Mouse (Mus musculus): ENCODE results near the gene Foxred1. TPM values are rescaled to one million over a fixed set of nuclear protein-coding genes. Genes with fewer than 3 reads are reported as not detected.

Foxred1 gene
- polyA plus RNA-seq, 1 experiment from 2014 or later: 51.4 TPM

DNA sequence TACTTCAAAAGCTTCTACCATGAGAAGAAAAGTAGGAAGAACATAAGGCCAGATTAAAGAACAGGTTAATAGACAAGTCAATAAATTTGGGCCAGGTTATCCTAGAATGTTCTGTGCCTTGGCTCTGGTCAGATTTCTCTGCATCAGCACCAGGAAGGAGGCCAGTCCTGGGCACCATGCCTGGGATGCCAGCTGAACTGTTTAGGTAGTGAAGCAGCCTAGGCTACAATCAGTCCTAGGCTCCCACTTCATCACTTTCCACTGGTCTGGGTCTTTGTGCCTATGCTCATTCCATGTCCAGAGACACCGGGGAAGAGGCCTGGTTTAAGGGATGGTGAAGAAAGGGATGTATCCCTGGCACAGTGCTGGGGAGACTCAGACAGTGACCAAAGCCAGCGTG lies 6.4 kb downstream of the Foxred1 start:
- Histone ChIP-seq H3K27me3 (replicated peaks; ENCODE audit: low read depth, poor library complexity, severe bottlenecking) (no peaks in the 10 kb centered on the region), H3K27ac (replicated peaks) (no peak overlapping the region), H3K4me1 (peaks cover 14% of the 10 kb centered on the region), H3K36me3 (replicated peaks) (peaks cover 51% of the 10 kb centered on the region), H3K4me3 (no peak overlapping the region), H3K9me3 (no peaks in the 10 kb centered on the region)
- DNase-seq (ENCODE audit: low spot score): no peak
- WGBS: 93% methylated on average over 2 of the region's 2 CpGs

DNA sequence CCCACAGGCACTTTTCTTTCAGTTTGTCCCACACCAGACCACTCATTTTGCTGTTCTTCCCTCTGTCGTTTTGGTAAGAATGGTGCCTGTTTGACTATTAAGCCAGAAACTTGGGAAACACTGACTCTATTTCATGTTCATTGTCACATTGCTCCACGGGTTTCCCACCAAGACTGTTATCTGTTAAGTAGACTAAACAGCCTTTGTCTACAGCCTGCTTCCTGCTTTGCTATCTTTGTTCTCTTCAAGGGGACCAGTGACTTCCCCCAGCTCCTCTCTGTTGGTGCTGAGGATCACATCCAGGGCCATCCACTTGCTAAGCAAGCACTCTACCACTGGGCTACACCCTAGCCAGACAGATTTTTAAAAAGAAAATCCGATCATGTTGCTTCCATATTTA lies 7.3 kb downstream of the Foxred1 start:
- DNase-seq (ENCODE audit: low spot score): no peak
- peaks cover 23% of the 10 kb centered on the region for H3K4me1 ChIP-seq
- no peaks in the 10 kb centered on the region for H3K27me3 ChIP-seq (replicated peaks; ENCODE audit: low read depth, poor library complexity, severe bottlenecking)
- 74% methylated on average over 3 of the region's 3 CpGs for WGBS
- H3K27ac ChIP-seq (replicated peaks): no peak overlapping the region
- no peak overlapping the region for H3K4me3 ChIP-seq
- no peaks in the 10 kb centered on the region for H3K9me3 ChIP-seq
- peaks cover 45% of the 10 kb centered on the region for H3K36me3 ChIP-seq (replicated peaks)

DNA sequence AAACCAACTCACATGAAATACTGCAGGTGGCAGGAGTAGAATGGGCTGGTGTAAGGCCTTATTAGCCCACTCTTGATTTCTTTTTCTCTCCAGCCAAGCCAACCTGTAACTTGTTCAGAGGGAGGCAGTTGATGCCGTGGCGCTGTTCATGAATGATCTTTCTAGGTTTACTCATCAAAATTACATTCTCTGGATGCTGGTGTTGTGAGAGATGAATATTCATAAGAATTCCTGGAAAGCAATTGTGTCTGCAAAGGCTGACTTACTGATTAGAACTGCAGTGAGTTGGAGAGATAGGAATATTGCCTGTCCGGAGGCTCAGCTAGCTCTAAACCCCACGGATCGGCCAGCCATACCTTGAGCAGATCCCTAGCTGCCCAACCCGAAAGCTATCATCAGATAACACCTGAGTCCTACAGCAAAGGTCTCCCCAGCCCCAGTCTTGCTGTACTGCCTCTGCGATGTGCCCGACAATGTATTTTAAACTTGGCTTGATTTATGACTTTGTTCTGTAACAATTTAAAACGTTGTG lies 10.3 kb downstream of the Foxred1 start:
- peaks cover 26% of the 10 kb centered on the region for H3K4me1 ChIP-seq
- H3K27ac ChIP-seq (replicated peaks): peak overlapping the region; percentile 87
- peaks cover 15% of the 10 kb centered on the region for H3K36me3 ChIP-seq (replicated peaks)
- H3K27me3 ChIP-seq (replicated peaks; ENCODE audit: low read depth, poor library complexity, severe bottlenecking): no peaks in the 10 kb centered on the region
- H3K9me3 ChIP-seq: no peaks in the 10 kb centered on the region
- DNase-seq (ENCODE audit: low spot score): no peak
- 70% methylated on average over 9 of the region's 9 CpGs for WGBS
- H3K4me3 ChIP-seq: peak overlapping the region; percentile 78

DNA sequence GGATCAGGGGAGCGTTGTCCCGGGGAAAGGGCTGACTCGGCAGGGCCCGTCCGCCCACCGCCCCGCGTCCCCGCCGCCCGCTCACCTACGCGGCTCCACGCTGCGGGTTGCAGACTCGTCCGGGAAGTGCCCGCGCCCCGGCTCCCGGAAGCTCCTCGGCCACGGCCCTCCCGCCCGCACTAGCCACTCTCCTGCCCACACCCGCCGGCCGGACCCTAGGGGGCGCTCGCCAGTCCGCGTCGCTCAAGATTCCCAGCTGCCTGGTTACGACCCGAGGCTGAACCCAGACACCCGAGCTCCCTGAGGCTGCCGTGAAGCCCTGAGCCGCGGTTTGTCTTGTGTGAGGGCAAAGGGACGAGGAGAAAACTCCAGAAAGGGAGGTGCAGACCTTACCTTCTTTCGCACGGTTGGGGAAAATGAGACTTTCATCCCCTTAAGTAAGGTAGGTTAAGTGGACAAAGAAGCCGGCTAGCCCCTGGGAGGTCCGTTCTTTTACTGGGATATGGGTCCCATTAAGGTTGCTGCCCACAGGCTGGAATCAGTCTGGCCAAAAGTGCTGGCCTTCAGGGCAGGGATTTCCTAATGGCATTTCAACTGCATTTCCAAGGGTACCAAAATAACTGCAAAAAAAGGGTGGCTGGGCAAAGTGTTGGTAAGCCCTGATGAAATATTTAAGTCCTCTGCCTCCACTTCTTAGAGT lies 10.9 kb downstream of the Foxred1 start, which contains the start of the genes Srpr and Tirap:
Gene Srpr (plus strand): TSS at position 404 of the 700 bp plus-strand sequence.
Gene Tirap (minus strand): TSS at position 520 of the 700 bp plus-strand sequence.
- DNase-seq (ENCODE audit: low spot score): peak; percentile 95
- WGBS: under 1% methylated on average over 44 of the region's 44 CpGs
- Histone ChIP-seq H3K36me3 (replicated peaks) (peaks cover 8% of the 10 kb centered on the region), H3K27ac (replicated peaks) (peak within 1 kb of the TSS; percentile 87), H3K4me1 (peaks cover 26% of the 10 kb centered on the region), H3K27me3 (replicated peaks; ENCODE audit: low read depth, poor library complexity, severe bottlenecking) (no peaks in the 10 kb centered on the region), H3K9me3 (no peaks in the 10 kb centered on the region), H3K4me3 (peak within 1 kb of the TSS; percentile 78)

DNA sequence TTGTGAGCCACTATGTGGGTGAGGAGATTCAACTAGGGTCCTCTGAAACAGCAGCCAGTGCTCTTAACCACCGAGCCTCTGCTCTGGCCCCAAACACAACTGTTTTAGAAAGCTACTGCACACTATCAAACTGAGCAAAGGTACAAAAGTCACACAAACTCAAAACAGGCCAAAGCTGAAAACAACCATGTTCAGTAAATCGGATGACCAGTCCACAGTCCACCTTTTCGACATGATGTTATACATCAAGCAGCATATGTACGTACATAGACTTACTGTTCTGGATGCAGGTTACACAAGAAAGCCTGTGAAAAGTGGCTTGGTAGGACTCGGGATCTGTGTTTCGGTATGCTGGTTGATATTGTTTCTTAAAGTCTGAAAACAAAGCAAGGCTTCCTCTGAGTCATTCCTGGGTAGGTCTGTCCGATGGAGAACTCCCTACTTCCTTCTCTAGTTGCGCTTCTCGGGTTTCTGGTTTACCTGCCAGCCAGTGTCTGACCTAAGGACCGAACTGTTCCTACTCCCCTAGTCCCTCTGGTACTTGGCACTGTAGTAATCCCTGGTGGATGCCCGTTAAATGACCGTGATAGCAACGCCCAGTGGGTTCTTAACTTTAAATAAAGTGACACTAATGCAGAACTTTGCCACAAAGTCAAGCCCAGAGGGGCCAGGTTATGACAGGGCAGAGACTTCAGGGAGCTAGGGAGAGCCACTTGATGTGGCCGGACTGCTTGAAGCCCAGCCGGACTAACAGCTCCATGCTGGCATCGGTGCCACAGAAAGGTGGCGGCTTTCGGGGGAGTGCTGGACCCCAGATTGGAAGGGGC lies 11.7 kb downstream of the Foxred1 start:
- H3K4me1 ChIP-seq: peaks cover 26% of the 10 kb centered on the region
- no peaks in the 10 kb centered on the region for H3K27me3 ChIP-seq (replicated peaks; ENCODE audit: low read depth, poor library complexity, severe bottlenecking)
- H3K9me3 ChIP-seq: no peaks in the 10 kb centered on the region
- H3K27ac ChIP-seq (replicated peaks): peak overlapping the region; percentile 87
- peak overlapping the region; percentile 78 for H3K4me3 ChIP-seq
- no peak for DNase-seq (ENCODE audit: low spot score)
- whole genome bisulfite sequencing: 25% methylated on average over 18 of the region's 18 CpGs
- H3K36me3 ChIP-seq (replicated peaks): peaks cover under 1% of the 10 kb centered on the region; the same call in 1 of the 2 replicates

DNA sequence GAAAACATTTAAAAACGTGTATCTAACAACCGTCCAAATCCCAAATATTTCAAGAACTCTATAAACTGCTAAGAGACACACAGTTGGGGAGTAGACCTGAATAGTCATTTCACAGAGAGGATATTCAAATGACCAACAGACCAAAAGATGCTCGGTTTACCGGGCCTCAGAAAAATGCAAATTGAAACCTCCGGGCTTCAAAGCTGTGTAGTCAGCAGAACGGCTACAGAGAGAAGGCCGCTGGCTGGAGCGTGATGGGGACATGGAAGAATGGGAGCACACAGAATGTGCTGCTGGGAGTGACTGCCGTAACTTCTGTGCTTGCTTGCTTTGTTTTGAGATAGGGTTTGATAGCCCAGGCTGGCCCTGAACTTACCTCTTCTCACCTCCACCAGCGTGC lies 12.5 kb downstream of the Foxred1 start:
- no peak overlapping the region; the same call in 1 of the 2 replicates for H3K4me3 ChIP-seq
- 84% methylated on average over 10 of the region's 10 CpGs for WGBS
- no peak for DNase-seq (ENCODE audit: low spot score)
- no peaks in the 10 kb centered on the region for H3K9me3 ChIP-seq
- peaks cover 26% of the 10 kb centered on the region for H3K4me1 ChIP-seq
- no peaks in the 10 kb centered on the region for H3K27me3 ChIP-seq (replicated peaks; ENCODE audit: low read depth, poor library complexity, severe bottlenecking)
- no peaks in the 10 kb centered on the region for H3K36me3 ChIP-seq (replicated peaks)
- H3K27ac ChIP-seq (replicated peaks): no peak overlapping the region

DNA sequence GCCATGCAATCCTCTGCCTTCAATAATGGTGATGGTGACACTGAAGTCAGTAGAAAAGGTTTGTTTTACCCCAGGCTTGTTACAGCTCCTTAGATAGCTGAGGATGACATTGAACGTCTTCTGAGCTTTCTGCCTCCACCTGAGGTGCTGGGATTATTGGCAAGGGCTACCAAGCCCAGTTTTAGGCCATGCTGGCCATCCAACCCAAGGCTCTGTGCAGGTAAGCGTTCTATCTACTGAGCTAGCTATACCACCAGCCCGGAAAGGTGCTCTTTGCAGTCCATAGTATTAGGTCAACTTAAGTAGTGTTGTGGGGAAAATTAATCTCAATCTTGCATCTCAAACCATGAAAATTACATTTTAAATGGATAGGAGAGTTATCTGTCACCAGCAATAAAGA lies 13.2 kb downstream of the Foxred1 start:
- DNase-seq (ENCODE audit: low spot score): no peak
- peaks cover 31% of the 10 kb centered on the region for H3K4me1 ChIP-seq
- no peaks in the 10 kb centered on the region for H3K9me3 ChIP-seq
- H3K36me3 ChIP-seq (replicated peaks): no peaks in the 10 kb centered on the region
- no peaks in the 10 kb centered on the region for H3K27me3 ChIP-seq (replicated peaks; ENCODE audit: low read depth, poor library complexity, severe bottlenecking)
- no peak overlapping the region for H3K4me3 ChIP-seq
- no peak overlapping the region for H3K27ac ChIP-seq (replicated peaks)
- 91% methylated on average over 3 of the region's 3 CpGs for WGBS

DNA sequence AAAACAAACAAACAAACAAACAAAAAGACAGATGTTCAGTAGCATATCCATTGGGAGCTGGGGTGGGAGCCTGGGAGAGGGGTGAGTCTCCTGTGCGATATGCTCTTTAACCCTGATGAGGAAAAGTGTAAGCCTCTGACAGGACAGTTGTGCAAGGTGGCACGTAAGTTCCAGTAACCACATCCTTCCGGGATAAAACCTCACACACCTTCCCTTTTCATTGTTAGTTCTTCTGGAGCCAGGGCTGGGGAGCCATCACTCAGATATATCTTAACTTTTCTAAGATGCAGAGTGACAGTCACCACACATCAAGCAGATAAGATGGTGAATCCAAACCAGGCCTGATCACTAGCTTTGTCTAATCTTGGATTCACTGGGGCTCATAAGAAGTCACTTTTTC lies 16.8 kb downstream of the Foxred1 start:
- no peak for DNase-seq (ENCODE audit: low spot score)
- 93% methylated on average over 3 of the region's 3 CpGs for WGBS
- H3K9me3 ChIP-seq: no peaks in the 10 kb centered on the region
- H3K36me3 ChIP-seq (replicated peaks): peaks cover 26% of the 10 kb centered on the region
- H3K4me3 ChIP-seq: no peak overlapping the region
- H3K27ac ChIP-seq (replicated peaks): no peak overlapping the region
- peaks cover 13% of the 10 kb centered on the region for H3K4me1 ChIP-seq
- H3K27me3 ChIP-seq (replicated peaks; ENCODE audit: low read depth, poor library complexity, severe bottlenecking): no peaks in the 10 kb centered on the region

DNA sequence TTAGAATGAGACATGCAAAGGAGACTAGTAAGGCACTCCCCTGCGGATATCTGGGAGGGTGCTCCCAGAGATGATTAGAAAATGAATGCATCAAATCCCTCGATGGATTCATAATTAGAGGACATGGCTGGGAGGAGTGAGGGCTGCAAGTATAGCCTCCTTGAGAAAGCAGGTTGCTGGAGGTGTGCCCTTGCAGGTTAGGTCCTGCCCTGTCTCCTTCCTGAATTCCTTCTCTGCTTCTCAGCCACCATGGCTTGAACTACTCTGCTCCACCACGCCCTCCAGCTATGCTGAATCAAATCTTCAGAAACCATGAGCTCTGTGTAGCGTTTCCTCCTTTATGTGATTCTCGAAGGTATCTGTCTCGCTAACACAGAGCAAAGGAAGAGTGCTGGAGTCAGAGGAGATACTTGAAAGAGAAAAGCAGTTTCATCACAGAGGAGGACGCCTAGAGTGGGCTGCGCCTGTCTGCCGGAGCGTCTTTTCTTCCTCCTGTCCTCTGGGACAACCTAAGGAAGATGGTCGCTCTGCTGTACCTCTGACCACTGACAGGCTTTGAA lies 17.8 kb downstream of the Foxred1 start:
- H3K27me3 ChIP-seq (replicated peaks; ENCODE audit: low read depth, poor library complexity, severe bottlenecking): no peaks in the 10 kb centered on the region
- H3K27ac ChIP-seq (replicated peaks): no peak overlapping the region; the same call in 1 of the 2 replicates
- H3K4me1 ChIP-seq: peaks cover 5% of the 10 kb centered on the region; the same call in 1 of the 2 replicates
- H3K36me3 ChIP-seq (replicated peaks): peaks cover 36% of the 10 kb centered on the region
- no peak for DNase-seq (ENCODE audit: low spot score)
- H3K9me3 ChIP-seq: no peaks in the 10 kb centered on the region
- no peak overlapping the region for H3K4me3 ChIP-seq
- 76% methylated on average over 11 of the region's 11 CpGs for WGBS

DNA sequence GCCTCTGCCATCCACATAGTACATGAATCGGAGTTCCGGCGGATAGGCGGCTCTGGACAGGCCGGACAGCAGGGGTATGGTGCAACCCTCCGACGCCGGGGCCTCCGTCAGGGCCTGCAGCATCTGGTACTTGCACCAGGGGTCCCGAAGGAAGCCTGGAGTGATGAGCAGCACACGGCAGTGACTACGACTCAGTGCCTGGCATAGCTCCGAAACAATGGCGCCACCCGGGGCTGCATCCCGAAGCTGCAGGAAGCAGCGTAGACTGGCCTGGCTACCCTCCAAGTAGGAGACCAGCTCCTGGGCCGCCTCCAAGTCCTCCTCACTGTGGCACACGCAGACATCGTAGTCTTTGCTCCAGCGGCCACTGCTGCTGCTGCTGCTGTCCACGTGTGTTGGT lies 22.2 kb downstream of the Foxred1 start:
- Histone ChIP-seq H3K27ac (replicated peaks) (no peak overlapping the region), H3K36me3 (replicated peaks) (peaks cover 54% of the 10 kb centered on the region), H3K27me3 (replicated peaks; ENCODE audit: low read depth, poor library complexity, severe bottlenecking) (no peaks in the 10 kb centered on the region), H3K9me3 (no peaks in the 10 kb centered on the region), H3K4me3 (no peak overlapping the region), H3K4me1 (peaks cover 5% of the 10 kb centered on the region; the same call in 1 of the 2 replicates)
- 83% methylated on average over 22 of the region's 22 CpGs for WGBS
- DNase-seq (ENCODE audit: low spot score): no peak

DNA sequence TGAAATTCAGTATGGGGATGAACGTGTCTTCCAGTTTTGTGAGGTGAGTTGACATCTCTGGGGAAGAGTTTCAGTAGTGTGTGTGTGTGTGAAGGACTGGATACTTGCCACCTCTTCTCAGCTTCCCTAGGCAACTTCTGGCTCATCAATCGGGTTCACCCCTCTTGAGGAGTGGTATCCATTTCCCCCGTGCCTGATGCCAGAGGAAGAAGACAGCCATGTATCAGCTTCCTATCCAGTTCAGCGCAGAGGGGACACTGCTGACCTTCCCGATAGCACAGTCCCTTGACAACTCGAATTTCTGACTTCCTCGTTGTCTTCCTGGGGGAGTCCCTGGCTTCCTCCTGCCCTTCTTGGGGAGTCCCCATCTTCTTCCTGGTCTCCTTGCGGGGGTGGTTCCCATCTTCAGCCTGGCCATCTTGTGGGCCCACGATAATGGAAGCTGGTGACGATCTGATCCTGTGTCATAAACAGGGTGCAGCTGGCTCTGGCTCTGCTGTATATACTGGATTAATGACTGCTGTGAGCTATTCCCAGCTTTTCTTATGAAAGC lies 23.4 kb downstream of the Foxred1 start:
- peaks cover 54% of the 10 kb centered on the region for H3K36me3 ChIP-seq (replicated peaks)
- DNase-seq (ENCODE audit: low spot score): no peak
- WGBS: 89% methylated on average over 10 of the region's 10 CpGs
- H3K4me3 ChIP-seq: no peak overlapping the region
- no peaks in the 10 kb centered on the region for H3K9me3 ChIP-seq
- H3K27me3 ChIP-seq (replicated peaks; ENCODE audit: low read depth, poor library complexity, severe bottlenecking): no peaks in the 10 kb centered on the region
- no peaks in the 10 kb centered on the region for H3K4me1 ChIP-seq
- H3K27ac ChIP-seq (replicated peaks): no peak overlapping the region

DNA sequence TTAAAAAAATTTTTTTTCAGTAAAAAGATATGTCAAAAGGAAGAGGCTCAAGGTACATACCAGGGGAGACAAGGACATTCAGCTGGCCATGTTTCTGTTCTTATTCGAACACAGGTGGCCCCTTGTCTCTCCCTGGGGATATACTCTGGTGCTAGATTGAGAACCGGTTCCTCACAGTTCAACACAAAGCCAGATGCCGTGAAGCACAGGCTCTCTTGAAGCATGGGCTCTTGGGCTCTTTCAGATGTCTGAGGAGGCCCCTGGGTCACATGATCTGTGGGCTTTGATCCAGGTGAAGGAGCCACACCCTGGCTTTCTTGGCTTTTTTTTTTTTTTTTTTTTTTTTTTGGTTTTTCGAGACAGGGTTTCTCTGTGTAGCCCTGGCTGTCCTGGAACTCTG lies 24.4 kb downstream of the Foxred1 start:
- Histone ChIP-seq H3K27me3 (replicated peaks; ENCODE audit: low read depth, poor library complexity, severe bottlenecking) (no peaks in the 10 kb centered on the region), H3K9me3 (no peaks in the 10 kb centered on the region), H3K4me1 (no peaks in the 10 kb centered on the region), H3K4me3 (no peak overlapping the region), H3K36me3 (replicated peaks) (peaks cover 51% of the 10 kb centered on the region), H3K27ac (replicated peaks) (no peak overlapping the region)
- WGBS: 81% methylated on average over 4 of the region's 4 CpGs
- no peak for DNase-seq (ENCODE audit: low spot score)
